Mouse (Mus musculus): Measurements from ENCODE around the gene Ccdc194. TPM values are rescaled to one million over a fixed set of nuclear protein-coding genes. Genes with fewer than 3 reads are reported as not detected.

Ccdc194 gene
- polyA plus RNA-seq, 1 experiment from 2014 or later = not detected

GRCm38 (mm10) chr8:71485142-71486135, 40.1 kb downstream of the Ccdc194 start, which contains the start of gene Ano8:
Ano8 (minus strand) TSS chr8:71485963.
- H3K79me2 ChIP-seq (ENCODE audit: inconsistent target) = peaks cover 12% of the 10 kb centered on the region
- 6% methylated on average over 53 of the region's 58 CpGs for WGBS (ENCODE audit: missing documents)
- peaks cover 3% of the 10 kb centered on the region; the same call in 1 of the 2 replicates for H3K36me3 ChIP-seq (ENCODE audit: inconsistent target)
- H3K27ac ChIP-seq = no peak within 1 kb of the TSS
- H3K4me3 ChIP-seq (ENCODE audit: inconsistent target) = peak within 1 kb of the TSS; percentile 27

DNA sequence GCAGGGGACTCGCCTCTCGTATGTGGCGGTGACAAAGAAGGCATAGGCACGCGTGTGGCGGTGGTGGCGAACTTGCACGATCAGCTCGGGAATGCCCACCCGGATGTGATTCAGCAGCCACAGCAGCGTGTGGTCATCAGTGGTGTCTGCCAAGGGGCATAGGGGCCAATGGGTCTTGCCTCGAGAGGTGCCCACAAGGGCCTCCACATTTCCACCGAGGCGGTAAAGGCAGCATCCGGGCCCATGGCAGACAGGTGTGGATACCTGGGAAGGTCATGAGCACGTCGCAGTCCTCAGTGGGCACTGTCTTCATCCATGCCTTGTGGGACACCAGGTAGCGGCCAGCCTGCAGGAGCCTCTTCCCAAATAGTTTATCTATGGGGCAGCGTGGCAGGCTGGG, 40.8 kb downstream of the Ccdc194 start:
- Histone ChIP-seq H3K79me2 (ENCODE audit: inconsistent target) (peaks cover 7% of the 10 kb centered on the region), H3K4me3 (ENCODE audit: inconsistent target) (peak overlapping the region; percentile 27; the same call in 1 of the 2 replicates), H3K36me3 (ENCODE audit: inconsistent target) (no peaks in the 10 kb centered on the region), H3K27ac (no peak overlapping the region)
- WGBS (ENCODE audit: missing documents) = 94% methylated on average over 19 of the region's 19 CpGs

- no peaks in the 10 kb centered on the region; the same call in 1 of the 2 replicates for H3K79me2 ChIP-seq (ENCODE audit: inconsistent target)
- 83% methylated on average over 8 of the region's 8 CpGs for WGBS (ENCODE audit: missing documents)
- no peaks in the 10 kb centered on the region for H3K36me3 ChIP-seq (ENCODE audit: inconsistent target)
- no peak overlapping the region for H3K27ac ChIP-seq
- H3K4me3 ChIP-seq (ENCODE audit: inconsistent target) = no peak overlapping the region
Measured at GRCm38 (mm10) chr8:71483932-71484331, 41.6 kb downstream of the Ccdc194 start.

DNA sequence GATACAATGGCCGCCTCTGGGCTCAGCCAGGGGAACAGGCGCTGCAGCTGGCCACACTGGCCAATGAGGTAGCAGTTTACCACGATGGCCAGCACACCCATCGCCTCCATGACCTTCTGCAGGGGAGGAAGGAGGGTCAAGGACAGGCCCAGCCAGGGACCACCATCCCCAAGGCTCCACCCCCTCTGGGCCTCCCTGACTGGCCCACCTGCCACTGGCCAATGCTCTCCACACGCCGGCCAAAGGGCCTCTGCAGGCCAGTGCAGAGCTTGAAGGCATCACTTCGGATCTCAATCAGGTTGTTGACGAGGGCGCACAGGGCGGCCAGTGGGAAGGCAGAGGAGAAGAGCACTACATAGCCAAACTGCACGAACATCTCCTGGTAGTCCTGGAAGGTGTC, 46.6 kb downstream of the Ccdc194 start:
- H3K27ac ChIP-seq = no peak overlapping the region
- no peak overlapping the region for H3K4me3 ChIP-seq (ENCODE audit: inconsistent target)
- 0 out of 2 replicates have a peak, but pooled peaks cover under 1% of the 10 kb centered on the region for H3K36me3 ChIP-seq (ENCODE audit: inconsistent target)
- WGBS (ENCODE audit: missing documents) = 95% methylated on average over 8 of the region's 11 CpGs
- H3K79me2 ChIP-seq (ENCODE audit: inconsistent target) = no peaks in the 10 kb centered on the region

DNA sequence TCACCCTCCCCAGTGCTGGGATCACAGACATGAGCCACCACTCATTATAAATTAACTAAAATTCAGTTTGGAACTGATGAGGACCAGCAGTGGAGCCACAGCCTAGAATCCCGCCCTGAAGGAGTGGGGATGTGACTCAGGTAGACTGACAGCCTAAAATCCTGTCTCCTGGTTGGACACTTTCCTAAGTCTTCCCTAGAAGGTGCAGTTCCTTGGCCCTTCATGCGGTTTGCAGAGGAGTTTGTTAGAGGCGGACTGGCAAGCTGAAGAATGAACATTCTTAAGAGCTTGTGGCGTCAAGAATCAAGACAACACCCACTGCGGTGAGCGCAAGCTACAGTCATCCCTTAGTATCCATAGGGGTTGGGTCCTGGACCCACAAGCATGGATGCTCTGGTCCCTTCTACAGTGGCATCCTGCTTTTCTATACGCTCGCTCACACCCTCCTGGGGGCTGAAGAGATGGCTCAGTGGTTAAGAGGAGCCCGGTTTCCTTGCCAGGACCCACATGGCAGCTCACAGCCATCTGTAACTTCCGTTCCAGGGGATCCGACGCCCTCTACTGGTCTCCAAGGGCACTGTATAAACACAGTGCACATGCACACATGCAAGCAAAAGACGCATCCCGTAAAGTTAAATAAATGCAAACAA, 48.2 kb downstream of the Ccdc194 start:
- Histone ChIP-seq H3K79me2 (ENCODE audit: inconsistent target) (no peaks in the 10 kb centered on the region), H3K36me3 (ENCODE audit: inconsistent target) (peaks cover 15% of the 10 kb centered on the region), H3K27ac (no peak overlapping the region), H3K4me3 (ENCODE audit: inconsistent target) (no peak overlapping the region; the same call in 1 of the 2 replicates)
- WGBS (ENCODE audit: missing documents) = 63% methylated on average over 14 of the region's 14 CpGs

DNA sequence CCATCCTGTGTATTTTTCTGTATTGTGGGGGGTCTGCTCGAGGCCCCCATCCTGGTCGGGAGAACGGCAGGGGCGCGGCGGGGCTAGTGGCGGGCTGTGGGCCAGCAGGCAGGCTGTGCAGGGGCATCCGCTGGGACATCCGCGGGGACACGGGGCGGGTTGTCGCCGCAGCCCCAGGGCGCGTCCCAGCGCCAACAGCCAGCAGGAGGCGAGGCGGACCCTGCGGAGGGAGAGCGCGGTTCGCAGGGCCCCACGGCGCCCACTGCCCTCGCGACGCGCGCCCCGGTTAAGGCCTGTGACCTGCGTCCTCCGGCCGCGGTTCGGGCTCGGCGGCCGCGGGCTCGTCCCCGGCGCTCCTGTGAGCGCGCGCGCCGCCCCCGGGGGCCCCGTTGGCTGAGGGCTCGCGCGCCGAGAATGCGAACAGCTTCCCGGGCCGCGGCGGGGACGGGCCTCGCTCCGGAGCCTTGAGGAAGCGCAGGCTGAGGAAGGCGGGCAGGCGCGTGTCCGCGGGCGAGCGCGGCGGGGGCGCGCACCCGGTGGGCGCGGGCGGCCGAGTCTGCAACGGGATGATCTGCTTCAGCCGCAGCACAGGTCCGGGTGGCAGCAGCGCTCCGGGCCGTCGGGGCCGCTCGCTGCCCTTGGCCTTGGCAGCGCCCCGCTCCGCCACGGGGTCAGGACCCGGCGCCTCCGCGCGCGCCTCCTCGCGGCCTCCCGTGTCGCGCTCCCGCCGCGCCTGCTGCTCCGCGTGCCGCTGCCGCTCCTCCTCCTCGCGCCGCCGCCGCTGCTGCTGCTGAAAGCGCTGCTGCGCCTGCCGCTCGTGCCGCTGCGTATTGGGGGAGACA, 49.2 kb downstream of the Ccdc194 start:
- peaks cover 9% of the 10 kb centered on the region for H3K79me2 ChIP-seq (ENCODE audit: inconsistent target)
- no peak overlapping the region for H3K4me3 ChIP-seq (ENCODE audit: inconsistent target)
- WGBS (ENCODE audit: missing documents) = under 1% methylated on average over 89 of the region's 121 CpGs
- H3K27ac ChIP-seq = no peak overlapping the region
- peaks cover 24% of the 10 kb centered on the region for H3K36me3 ChIP-seq (ENCODE audit: inconsistent target)

- Histone ChIP-seq H3K79me2 (ENCODE audit: inconsistent target) (peaks cover 16% of the 10 kb centered on the region), H3K36me3 (ENCODE audit: inconsistent target) (peaks cover 24% of the 10 kb centered on the region), H3K27ac (no peak overlapping the region), H3K4me3 (ENCODE audit: inconsistent target) (no peak overlapping the region)
- WGBS (ENCODE audit: missing documents) = 30% methylated on average over 4 of the region's 4 CpGs
Measured at GRCm38 (mm10) chr8:71475702-71476075, 49.8 kb downstream of the Ccdc194 start.

DNA sequence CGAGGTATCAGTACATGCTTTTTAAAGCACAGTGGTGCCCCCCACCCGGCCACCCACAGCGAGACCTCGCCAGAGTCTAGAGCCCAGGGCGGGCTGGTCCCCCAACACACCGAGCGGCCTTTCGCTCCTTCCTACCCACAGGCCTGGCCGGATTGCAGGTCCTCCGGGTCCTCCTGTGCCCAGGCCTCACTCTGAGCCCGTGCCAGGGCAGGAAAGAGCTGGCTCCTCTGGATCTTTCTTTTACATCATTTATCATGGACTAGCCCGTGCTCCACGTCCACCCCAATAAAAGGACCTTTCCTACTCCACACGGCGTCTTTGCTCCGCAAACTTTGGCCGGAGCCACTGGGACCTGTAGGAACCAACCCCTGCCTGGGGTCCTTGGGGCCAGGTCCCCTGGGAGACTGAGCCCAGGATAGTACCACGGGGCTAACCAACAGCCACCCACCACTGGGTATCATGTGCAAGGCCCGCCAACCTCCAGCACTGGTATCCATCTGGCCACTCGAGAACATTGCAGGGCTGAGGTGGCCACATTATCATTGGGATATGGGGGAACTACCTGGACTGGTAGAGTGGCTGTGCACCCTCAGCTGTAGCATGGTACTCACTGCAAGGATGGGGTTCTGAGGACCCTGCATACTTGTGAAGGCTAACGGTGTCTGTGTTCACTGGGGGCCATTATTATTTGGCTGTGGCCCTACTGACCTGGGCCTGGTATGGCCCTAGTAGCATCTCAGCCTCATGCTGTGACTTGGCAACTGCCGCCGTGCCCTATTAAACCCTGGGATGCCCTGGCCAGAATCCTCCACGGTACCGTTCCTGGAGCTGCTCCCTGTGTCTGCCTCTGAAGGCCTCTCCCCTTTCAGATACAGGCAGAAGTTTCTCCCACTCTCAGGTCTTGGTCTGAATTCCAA, 50.5 kb downstream of the Ccdc194 start:
- H3K36me3 ChIP-seq (ENCODE audit: inconsistent target) = peaks cover 24% of the 10 kb centered on the region
- no peak overlapping the region for H3K4me3 ChIP-seq (ENCODE audit: inconsistent target)
- peaks cover 22% of the 10 kb centered on the region for H3K79me2 ChIP-seq (ENCODE audit: inconsistent target)
- WGBS (ENCODE audit: missing documents) = 89% methylated on average over 25 of the region's 25 CpGs
- H3K27ac ChIP-seq = no peak overlapping the region

DNA sequence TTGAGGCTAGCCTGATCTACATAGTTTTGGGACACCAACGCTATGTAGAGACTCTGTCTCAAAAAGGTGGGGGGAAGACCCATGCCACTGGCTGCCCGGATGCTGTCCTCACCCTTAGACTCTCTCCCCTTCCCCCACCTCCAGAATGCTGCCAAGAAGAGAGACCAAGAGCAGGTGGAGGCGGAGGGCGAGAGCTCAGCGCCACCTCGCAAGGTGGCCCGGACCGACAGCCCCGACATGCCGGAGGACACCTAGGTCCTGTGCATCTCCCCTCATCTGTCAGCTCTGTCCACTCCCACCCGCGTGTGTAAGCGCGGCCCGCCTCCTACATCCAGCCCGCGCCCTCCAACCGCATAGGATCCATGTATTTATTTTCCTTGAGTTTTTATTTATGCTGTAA, 51.2 kb downstream of the Ccdc194 start:
- WGBS (ENCODE audit: missing documents) = 96% methylated on average over 18 of the region's 18 CpGs
- H3K27ac ChIP-seq = no peak overlapping the region
- no peak overlapping the region for H3K4me3 ChIP-seq (ENCODE audit: inconsistent target)
- peaks cover 24% of the 10 kb centered on the region for H3K36me3 ChIP-seq (ENCODE audit: inconsistent target)
- peaks cover 29% of the 10 kb centered on the region for H3K79me2 ChIP-seq (ENCODE audit: inconsistent target)

DNA sequence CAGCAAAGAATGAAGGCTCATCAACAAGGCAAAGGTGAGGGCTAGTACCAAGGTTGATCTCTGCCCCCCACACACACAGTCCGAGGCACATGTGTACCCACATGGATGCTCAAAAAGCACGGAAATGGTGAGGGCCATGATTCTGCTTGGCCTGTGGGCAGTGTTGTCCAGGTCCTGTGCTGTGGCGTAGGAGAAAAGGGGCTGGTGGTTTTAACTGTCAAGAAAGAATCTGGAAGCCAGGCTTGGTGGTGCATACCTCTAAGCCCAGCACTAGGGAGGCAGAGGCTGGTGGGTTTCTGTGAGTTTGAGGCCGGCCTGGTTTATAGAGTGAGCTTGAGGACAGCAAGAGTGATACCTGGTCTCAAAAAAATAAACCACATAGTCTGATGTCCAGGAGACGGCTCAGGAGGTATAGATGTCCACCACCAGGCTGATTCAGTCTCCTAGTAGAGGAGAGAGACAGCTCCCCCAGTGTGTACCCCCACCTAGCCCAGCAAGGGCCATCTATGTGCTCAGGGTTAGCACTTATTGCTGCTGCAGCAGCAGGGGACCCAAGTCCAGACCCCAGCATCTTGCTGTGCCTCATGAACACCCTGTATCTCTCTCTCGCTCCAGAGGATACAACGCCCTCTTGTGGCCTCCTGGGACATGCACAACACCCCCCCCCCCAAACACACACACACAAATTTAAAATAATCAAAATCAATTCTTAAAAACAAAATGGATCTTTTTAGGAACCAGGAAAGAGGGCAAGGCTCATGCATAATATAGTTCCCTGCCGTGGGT, 52.7 kb downstream of the Ccdc194 start:
- no peak overlapping the region for H3K27ac ChIP-seq
- 91% methylated on average over 7 of the region's 8 CpGs for WGBS (ENCODE audit: missing documents)
- H3K36me3 ChIP-seq (ENCODE audit: inconsistent target) = peaks cover 24% of the 10 kb centered on the region
- peaks cover 31% of the 10 kb centered on the region for H3K79me2 ChIP-seq (ENCODE audit: inconsistent target)
- H3K4me3 ChIP-seq (ENCODE audit: inconsistent target) = no peak overlapping the region

DNA sequence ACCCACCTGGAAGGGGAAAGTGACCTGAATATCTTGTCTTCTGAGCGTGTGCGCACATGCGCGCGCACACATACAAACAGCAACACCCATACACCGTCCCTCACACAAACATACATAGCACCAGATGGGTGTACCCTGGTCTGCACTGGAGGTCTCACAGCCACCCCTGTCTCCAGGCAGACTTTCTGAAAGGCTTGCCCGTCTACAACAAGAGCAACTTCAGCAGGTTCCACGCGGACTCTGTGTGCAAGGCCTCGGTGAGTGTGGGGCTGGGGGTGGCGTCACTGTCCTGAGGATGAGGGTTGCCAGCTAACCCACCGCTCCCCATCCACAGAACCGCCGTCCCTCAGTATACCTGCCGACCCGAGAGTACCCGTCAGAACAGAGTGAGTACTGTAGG, 53.6 kb downstream of the Ccdc194 start:
- Histone ChIP-seq H3K27ac (no peak overlapping the region), H3K4me3 (ENCODE audit: inconsistent target) (no peak overlapping the region), H3K36me3 (ENCODE audit: inconsistent target) (peaks cover 24% of the 10 kb centered on the region), H3K79me2 (ENCODE audit: inconsistent target) (peaks cover 31% of the 10 kb centered on the region)
- WGBS (ENCODE audit: missing documents) = 95% methylated on average over 17 of the region's 17 CpGs

- 89% methylated on average over 5 of the region's 5 CpGs for WGBS (ENCODE audit: missing documents)
- Histone ChIP-seq H3K36me3 (ENCODE audit: inconsistent target) (peaks cover 24% of the 10 kb centered on the region), H3K4me3 (ENCODE audit: inconsistent target) (no peak overlapping the region)
Measured at GRCm38 (mm10) chr8:71470913-71471255, 54.6 kb downstream of the Ccdc194 start.

More at GRCm38 (mm10) chr8:71470913-71471255, 54.6 kb downstream of the Ccdc194 start:
- Histone ChIP-seq H3K79me2 (ENCODE audit: inconsistent target) (peaks cover 31% of the 10 kb centered on the region), H3K27ac (no peak overlapping the region)
